Mouse (Mus musculus) limb, embryonic 13.5 days (tissue): Measurements from ENCODE around the gene 0610010K14Rik. TPM values are rescaled to one million over a fixed set of nuclear protein-coding genes. Genes with fewer than 3 reads are reported as not detected.

ENCODE experiments used
- ATAC-seq: fragments of 200-750 bp; cut with Nextera tagmentation; 2 replicates; pipeline ENCODE4 v1.8.0; 2017; ENCODE audit warnings: low read depth, moderate number of reproducible peaks, moderate TSS enrichment; ENCODE audit not compliant: low FRiP score
- H3K27ac ChIP-seq: fragments of 300-500 bp; sonication (generic); 2 replicates; pipeline ENCODE4 v1.5.1; 2015; ENCODE audit warnings: inconsistent platforms, mild to moderate bottlenecking, moderate library complexity
- H3K27me3 ChIP-seq: fragments of 300-500 bp; sonication (generic); 2 replicates; pipeline ENCODE4 v1.6.1; 2015; ENCODE audit warnings: mild to moderate bottlenecking, inconsistent platforms
- H3K36me3 ChIP-seq: fragments of 300-500 bp; sonication (generic); 2 replicates; pipeline ENCODE4 v1.6.1; 2015; ENCODE audit warnings: inconsistent platforms, mild to moderate bottlenecking, moderate library complexity
- H3K4me1 ChIP-seq: fragments of 300-500 bp; sonication (generic); 2 replicates; pipeline ENCODE4 v1.6.1; 2015; ENCODE audit warnings: inconsistent platforms
- H3K4me2 ChIP-seq: fragments of 300-500 bp; sonication (generic); replicated peaks from 2 replicates; pipeline ENCODE4 v1.6.1; 2015; ENCODE audit warnings: inconsistent platforms, mild to moderate bottlenecking, moderate library complexity
- H3K4me3 ChIP-seq: fragments of 300-500 bp; sonication (generic); 2 replicates; pipeline ENCODE4 v1.5.1; 2015; ENCODE audit warnings: moderate library complexity, mild to moderate bottlenecking, inconsistent platforms
- H3K9ac ChIP-seq: fragments of 300-500 bp; sonication (generic); 2 replicates; pipeline ENCODE4 v1.6.1; 2015; ENCODE audit warnings: mild to moderate bottlenecking, inconsistent platforms
- H3K9me3 ChIP-seq: fragments of 300-500 bp; sonication (generic); 2 replicates; pipeline ENCODE4 v1.6.1; 2016; ENCODE audit warnings: inconsistent platforms
- WGBS: fragments of 180-500 bp; shearing (Covaris S2); methylation state at CpG from one replicate; pipeline ENCODE4 v1.1.7; 2015; 5-methylcytosine and 5-hydroxymethylcytosine counted together
- microRNA counts: library from miRNA; unstranded; fragments of <30 nt; microRNA quantifications from one replicate; lab custom pipeline; 2016
- microRNA-seq: library from miRNA; unstranded; fragments of <30 nt; microRNA quantifications from one replicate; pipeline ENCODE4, GENCODE M21; 2016
- polyA plus RNA-seq: library from polyadenylated mRNA; unstranded; fragments of >200 nt; fragmentation: Nextera tagmentation; extraction: Ambion mirVana; gene quantifications from 2 replicates; pipeline ENCODE4 v1.2.1, GENCODE M21; 2015

The 0610010K14Rik gene
- polyA plus RNA-seq, 1 experiment from 2014 or later, result 209 TPM

DNA sequence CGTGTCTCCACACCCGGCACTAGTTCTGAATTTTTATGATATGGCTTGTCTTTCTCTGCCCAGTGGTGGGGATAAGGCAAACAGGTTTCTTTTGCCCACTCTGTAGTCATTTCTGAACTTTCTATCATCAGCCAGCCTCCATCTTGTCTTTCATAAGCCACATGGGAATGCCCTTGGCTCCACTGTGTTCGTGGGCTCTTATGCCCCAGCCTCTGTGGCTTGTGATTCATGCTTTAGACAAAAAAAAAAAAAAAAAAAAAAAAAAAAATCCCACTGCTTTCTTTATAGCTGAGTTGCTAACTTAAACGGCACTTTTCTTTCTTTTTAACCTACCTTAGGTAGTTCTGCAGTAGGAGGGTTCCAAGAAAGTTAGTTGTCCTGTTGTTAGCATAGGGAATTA lies 45.6 kb downstream of the 0610010K14Rik start:
- Histone ChIP-seq H3K27ac (no peak overlapping the region), H3K9ac (no peak overlapping the region), H3K4me1 (peaks cover 6% of the 10 kb centered on the region; the same call in 1 of the 2 replicates), H3K36me3 (no peaks in the 10 kb centered on the region), H3K4me2 (no peak overlapping the region), H3K4me3 (no peak overlapping the region), H3K27me3 (no peaks in the 10 kb centered on the region), H3K9me3 (0 out of 2 replicates have a peak, but pooled peaks cover 5% of the 10 kb centered on the region)
- no peak for ATAC-seq
- WGBS, result 61% methylated on average over 4 of the region's 4 CpGs

GRCm38 (mm10) chr11:70191188-70191587 lies 46.5 kb downstream of the 0610010K14Rik start:
- H3K4me3 ChIP-seq, result no peak overlapping the region
- no peaks in the 10 kb centered on the region for H3K27me3 ChIP-seq
- H3K27ac ChIP-seq, result no peak overlapping the region
- H3K4me2 ChIP-seq, result no peak overlapping the region
- no peak overlapping the region for H3K9ac ChIP-seq
- 0 out of 2 replicates have a peak, but pooled peaks cover 5% of the 10 kb centered on the region for H3K9me3 ChIP-seq
- H3K36me3 ChIP-seq, result no peaks in the 10 kb centered on the region
- ATAC-seq, result no peak
- H3K4me1 ChIP-seq, result peaks cover 6% of the 10 kb centered on the region; the same call in 1 of the 2 replicates
- 87% methylated on average over 6 of the region's 6 CpGs for WGBS

DNA sequence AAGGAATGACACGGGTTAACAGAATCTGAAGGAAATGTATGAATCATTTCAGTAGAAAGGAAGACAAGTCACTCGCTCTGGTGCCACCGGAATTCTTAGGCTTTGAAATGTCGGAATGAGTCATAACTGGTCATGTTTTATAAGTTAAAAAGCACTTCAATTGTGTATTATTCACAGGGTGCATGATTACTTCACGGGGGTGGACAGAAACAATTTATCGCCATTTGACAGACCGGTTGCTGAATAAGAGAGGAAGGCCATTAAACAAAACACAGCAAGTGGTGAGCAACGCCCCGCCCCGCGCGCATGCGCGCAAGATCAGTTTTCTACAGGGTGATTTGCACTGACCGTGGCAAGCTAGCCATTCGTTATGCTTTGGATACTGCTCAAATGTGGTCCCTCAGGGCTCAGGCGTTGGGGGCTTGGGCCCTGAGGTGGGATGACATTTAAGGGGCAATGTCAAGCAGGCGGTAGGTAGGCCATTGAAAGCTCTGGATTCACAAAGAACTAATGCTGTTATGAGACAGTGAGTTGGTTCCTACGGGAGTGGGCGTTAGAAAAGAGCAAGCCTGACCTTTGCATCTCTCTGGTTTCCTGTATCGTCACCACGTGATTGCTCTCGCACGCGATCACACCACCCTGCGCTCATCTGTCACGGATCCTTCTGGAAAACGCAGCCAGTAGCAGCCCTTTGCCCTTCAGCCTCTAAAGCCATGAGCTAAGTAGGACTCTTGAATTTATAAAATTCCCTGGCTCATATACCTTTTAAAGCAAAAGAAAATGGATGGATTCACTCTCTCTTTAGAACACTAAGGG lies 48.2 kb downstream of the 0610010K14Rik start:
- no peak for ATAC-seq
- Histone ChIP-seq H3K27ac (no peak overlapping the region), H3K4me2 (no peak overlapping the region), H3K9ac (no peak overlapping the region), H3K4me3 (no peak overlapping the region), H3K36me3 (no peaks in the 10 kb centered on the region), H3K27me3 (no peaks in the 10 kb centered on the region), H3K9me3 (no peaks in the 10 kb centered on the region), H3K4me1 (peaks cover 6% of the 10 kb centered on the region; the same call in 1 of the 2 replicates)
- WGBS, result 81% methylated on average over 28 of the region's 28 CpGs

MicroRNA genes within 50 kb of the gene (microRNA counts, 519-probe panel; counts per million panel counts)
- not detected for microRNA mmu-miR-195 (lab: Ali Mortazavi, UCI)
- microRNA mmu-miR-497 (lab: Ali Mortazavi, UCI), result 1,742 counts per million, percentile 20 among the panel's probes with 10 or more counts

Small RNA genes lying within 50 kb of the gene (microRNA-seq; reads per million reads assigned to microRNA genes)
- gene Mir195a, result 565 reads per million, percentile 70 among the genes with 10 or more reads in this experiment
- gene Mir497, result not detected
- not detected for gene Mir497b

Other genes with a start within 250 kb of the 0610010K14Rik start
- 499 and 506 TPM in 2 replicates for gene Gabarap, start 246.8 kb downstream of the 0610010K14Rik start, polyA plus RNA-seq
- 95.9 and 101 TPM in 2 replicates for gene Phf23, start 242.1 kb downstream of the 0610010K14Rik start, polyA plus RNA-seq
- 54.3 and 59.8 TPM in 2 replicates for gene Dvl2, start 237.3 kb downstream of the 0610010K14Rik start, polyA plus RNA-seq
- gene Acadvl, start 222.5 kb downstream of the 0610010K14Rik start, polyA plus RNA-seq, result 76.0 and 81.1 TPM in 2 replicates
- 14.2 and 14.8 TPM in 2 replicates for gene Dlg4, start 221.0 kb downstream of the 0610010K14Rik start, polyA plus RNA-seq
- 1.4 and 2.4 TPM in 2 replicates for gene Asgr1, start 183.8 kb downstream of the 0610010K14Rik start, polyA plus RNA-seq
- gene Asgr2, start 145.3 kb downstream of the 0610010K14Rik start, polyA plus RNA-seq, result not detected in 2 replicates
- 0.25 and 0.75 TPM in 2 replicates for gene Mgl2, start 107.6 kb downstream of the 0610010K14Rik start, polyA plus RNA-seq
- 0.61 and 1.1 TPM in 2 replicates for gene Clec10a, start 81.7 kb downstream of the 0610010K14Rik start, polyA plus RNA-seq
- gene Slc16a11, start 25.2 kb downstream of the 0610010K14Rik start, polyA plus RNA-seq, result 1.5 and 1.7 TPM in 2 replicates
- 10.9 and 11.5 TPM in 2 replicates for gene Slc16a13, start 16.9 kb downstream of the 0610010K14Rik start, polyA plus RNA-seq
- gene Bcl6b, start 8.1 kb downstream of the 0610010K14Rik start, polyA plus RNA-seq, result 10.0 and 10.3 TPM in 2 replicates
- 11.6 and 12.1 TPM in 2 replicates for gene Gm21988, start 1.9 kb upstream of the 0610010K14Rik start, polyA plus RNA-seq
- gene Rnasek, start 1.9 kb upstream of the 0610010K14Rik start, polyA plus RNA-seq, result 152 and 162 TPM in 2 replicates
- gene Alox12, start 17.4 kb upstream of the 0610010K14Rik start, polyA plus RNA-seq, result 4.1 TPM in 2 replicates
- gene Alox12e, start 84.7 kb upstream of the 0610010K14Rik start, polyA plus RNA-seq, result not detected in 2 replicates
- 0.05 TPM in 1 of 2 replicates, not detected in the other for gene Alox15, start 114.1 kb upstream of the 0610010K14Rik start, polyA plus RNA-seq
- gene Pelp1, start 172.1 kb upstream of the 0610010K14Rik start, polyA plus RNA-seq, result 40.0 and 41.8 TPM in 2 replicates
- 22.8 and 24.1 TPM in 2 replicates for gene Arrb2, start 194.7 kb upstream of the 0610010K14Rik start, polyA plus RNA-seq
- 42.4 and 45.9 TPM in 2 replicates for gene Med11, start 214.0 kb upstream of the 0610010K14Rik start, polyA plus RNA-seq
- 0.62 and 0.75 TPM in 2 replicates for gene Zmynd15, start 221.5 kb upstream of the 0610010K14Rik start, polyA plus RNA-seq
- 2.7 and 3.9 TPM in 2 replicates for gene Cxcl16, start 222.1 kb upstream of the 0610010K14Rik start, polyA plus RNA-seq